Mouse (Mus musculus): Measurements from ENCODE around the gene Igsf21.

DNA sequence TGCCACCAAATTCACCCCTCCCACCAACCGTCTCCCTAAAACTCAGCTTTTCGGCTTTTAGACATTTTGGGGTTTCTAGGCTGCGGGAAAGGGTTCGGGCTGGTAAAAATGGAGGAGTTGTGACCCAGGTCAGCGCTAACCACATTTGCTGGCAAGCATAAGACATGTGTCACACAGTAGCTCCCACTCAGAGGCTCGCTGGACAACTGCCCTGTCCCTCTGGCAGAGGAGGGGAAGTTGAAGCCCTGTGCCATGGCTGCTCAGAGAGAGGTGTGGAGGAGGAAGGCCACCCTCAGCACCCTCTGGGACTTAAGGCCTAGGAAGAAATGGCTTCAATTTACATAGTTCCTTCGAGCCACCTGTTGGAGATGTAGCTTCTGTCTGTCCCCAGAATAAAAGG, 120.8 kb downstream of the Igsf21 start:
- TF ChIP-seq POLR2A (IDR thresholded peaks at IDR 0.05; ENCODE audit: borderline replicate concordance, extremely low read depth, insufficient read depth, insufficient read length, poor library complexity, severe bottlenecking) (no peak), CTCF (IDR thresholded peaks at IDR 0.05; ENCODE audit: borderline replicate concordance, extremely low read depth, insufficient read depth, insufficient read length) (no peak)
